Mouse (Mus musculus) liver, embryonic 14.5 days (tissue): Measurements from ENCODE around the gene Ncbp1.

Source experiments
- CTCF ChIP-seq: IDR thresholded peaks from 2 replicates; pipeline ENCODE4 v1.5.1; 2016; ENCODE audit warnings: antibody characterized with exemption, low read depth, control low read depth
- EP300 ChIP-seq: IDR thresholded peaks from 2 replicates; pipeline ENCODE4 v1.6.1; 2016; ENCODE audit warnings: antibody characterized with exemption, low read depth

DNA sequence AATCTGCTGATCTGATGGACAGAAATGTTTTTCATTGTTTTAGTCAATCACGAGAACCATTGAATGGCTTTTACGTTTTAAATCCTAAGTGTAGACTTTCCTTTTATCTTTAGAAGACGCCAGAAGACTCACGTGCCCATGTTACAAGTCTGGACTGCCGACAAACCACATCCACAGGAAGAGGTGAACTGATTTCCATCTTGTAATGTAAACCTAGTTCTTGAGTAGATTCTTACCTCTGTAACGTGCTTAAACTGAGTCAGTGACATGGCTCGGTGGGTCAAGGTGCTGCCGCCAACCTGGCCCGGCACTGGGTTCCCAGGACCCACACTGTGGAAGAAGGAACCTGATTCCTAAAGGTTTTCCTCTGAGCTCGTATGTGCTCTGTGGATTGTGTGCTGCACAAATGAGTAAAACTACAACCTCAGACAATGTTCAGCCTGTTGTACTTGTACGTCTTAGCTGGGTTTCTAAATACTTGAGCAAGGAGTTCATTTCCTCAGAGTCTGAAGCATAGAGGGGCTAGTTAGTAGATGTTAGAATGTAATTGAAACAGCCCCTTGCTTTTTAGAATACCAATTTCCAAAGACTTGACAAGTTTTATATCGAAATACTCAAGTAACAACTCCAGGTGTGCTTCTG lies 13.6 kb downstream of the Ncbp1 start:
- TF ChIP-seq CTCF (no peak), EP300 (no peak)
